Mouse (Mus musculus): ENCODE data around the gene Plekhg2. TPM values are rescaled to one million over a fixed set of nuclear protein-coding genes. Genes with fewer than 3 reads are reported as not detected.

Plekhg2 gene
- polyA plus RNA-seq, 1 experiment from 2014 or later, result 75.5 TPM

Other genes with a start within 250 kb of the Plekhg2 start
- gene 9530053A07Rik, start 243.1 kb downstream of the Plekhg2 start, polyA plus RNA-seq (2016; fragmentation: Nextera tagmentation; extraction: Ambion mirVana), result 0.05 and 0.10 TPM in 2 replicates
- 178 and 180 TPM in 2 replicates for gene Fbl, start 202.9 kb downstream of the Plekhg2 start, polyA plus RNA-seq (2016; fragmentation: Nextera tagmentation; extraction: Ambion mirVana)
- 12.5 and 13.7 TPM in 2 replicates for gene Dyrk1b, start 193.1 kb downstream of the Plekhg2 start, polyA plus RNA-seq (2016; fragmentation: Nextera tagmentation; extraction: Ambion mirVana)
- 1.4 and 1.7 TPM in 2 replicates for gene Eid2, start 104.7 kb downstream of the Plekhg2 start, polyA plus RNA-seq (2016; fragmentation: Nextera tagmentation; extraction: Ambion mirVana)
- 9.6 and 9.7 TPM in 2 replicates for gene Eid2b, start 94.9 kb downstream of the Plekhg2 start, polyA plus RNA-seq (2016; fragmentation: Nextera tagmentation; extraction: Ambion mirVana)
- gene Selenov, start 81.4 kb downstream of the Plekhg2 start, polyA plus RNA-seq (2016; fragmentation: Nextera tagmentation; extraction: Ambion mirVana), result 0.50 and 0.66 TPM in 2 replicates
- 13.4 and 13.7 TPM in 2 replicates for gene Dll3, start 70.4 kb downstream of the Plekhg2 start, polyA plus RNA-seq (2016; fragmentation: Nextera tagmentation; extraction: Ambion mirVana)
- 238 and 253 TPM in 2 replicates for gene Timm50, start 60.5 kb downstream of the Plekhg2 start, polyA plus RNA-seq (2016; fragmentation: Nextera tagmentation; extraction: Ambion mirVana)
- gene Supt5, start 33.9 kb downstream of the Plekhg2 start, polyA plus RNA-seq (2016; fragmentation: Nextera tagmentation; extraction: Ambion mirVana), result 118 and 120 TPM in 2 replicates
- 939 and 976 TPM in 2 replicates for gene Rps16, start 21.9 kb downstream of the Plekhg2 start, polyA plus RNA-seq (2016; fragmentation: Nextera tagmentation; extraction: Ambion mirVana)
- 4.5 TPM in 2 replicates for gene Zfp36, start 7.7 kb upstream of the Plekhg2 start, polyA plus RNA-seq (2016; fragmentation: Nextera tagmentation; extraction: Ambion mirVana)
- gene Med29, start 20.1 kb upstream of the Plekhg2 start, polyA plus RNA-seq (2016; fragmentation: Nextera tagmentation; extraction: Ambion mirVana), result 60.3 and 60.6 TPM in 2 replicates
- gene Paf1, start 20.4 kb upstream of the Plekhg2 start, polyA plus RNA-seq (2016; fragmentation: Nextera tagmentation; extraction: Ambion mirVana), result 82.3 and 95.9 TPM in 2 replicates
- 8.0 and 8.3 TPM in 2 replicates for gene Gmfg, start 64.8 kb upstream of the Plekhg2 start, polyA plus RNA-seq (2016; fragmentation: Nextera tagmentation; extraction: Ambion mirVana)
- gene Lrfn1, start 79.4 kb upstream of the Plekhg2 start, polyA plus RNA-seq (2016; fragmentation: Nextera tagmentation; extraction: Ambion mirVana), result 3.0 and 3.4 TPM in 2 replicates
- not detected in 2 replicates for gene Ifnl2, start 137.9 kb upstream of the Plekhg2 start, polyA plus RNA-seq (2016; fragmentation: Nextera tagmentation; extraction: Ambion mirVana)
- gene Ifnl3, start 150.2 kb upstream of the Plekhg2 start, polyA plus RNA-seq (2016; fragmentation: Nextera tagmentation; extraction: Ambion mirVana), result not detected in 2 replicates
- gene Sycn, start 168.3 kb upstream of the Plekhg2 start, polyA plus RNA-seq (2016; fragmentation: Nextera tagmentation; extraction: Ambion mirVana), result not detected in 2 replicates
- gene Nccrp1, start 174.7 kb upstream of the Plekhg2 start, polyA plus RNA-seq (2016; fragmentation: Nextera tagmentation; extraction: Ambion mirVana), result not detected in 2 replicates
- 29.9 and 30.7 TPM in 2 replicates for gene Samd4b, start 225.5 kb upstream of the Plekhg2 start, polyA plus RNA-seq (2016; fragmentation: Nextera tagmentation; extraction: Ambion mirVana)
- gene Pak4, start 225.6 kb upstream of the Plekhg2 start, polyA plus RNA-seq (2016; fragmentation: Nextera tagmentation; extraction: Ambion mirVana), result 66.0 and 69.9 TPM in 2 replicates

Measured in forebrain, embryonic 10.5 days (tissue).